Mouse (Mus musculus): Measurements from ENCODE around the gene Gm21887.
"Not testable (repeated sequence)": the region's sequence is repeated elsewhere in the genome, so short reads cannot be mapped to it uniquely, and the experiment has no call there.

GRCm38 (mm10) chrX:169995909-169996521, 13.4 kb upstream of the Gm21887 start:
- TF ChIP-seq USF2 (conservative IDR thresholded peaks at IDR 0.05; ENCODE audit: low read depth, low read length); IRF4 (IDR thresholded peaks at IDR 0.05; ENCODE audit: low read depth, low read length); ZC3H11A (IDR thresholded peaks at IDR 0.05; ENCODE audit: low read depth, low read length); ETS1 (conservative IDR thresholded peaks at IDR 0.05; ENCODE audit: low read depth, low read length); MXI1 (IDR thresholded peaks at IDR 0.05; ENCODE audit: low read depth, low read length); SMC3 (IDR thresholded peaks at IDR 0.05; ENCODE audit: low read depth, low read length); CTCF (conservative IDR thresholded peaks at IDR 0.05 in 1 of 2, IDR thresholded peaks at IDR 0.05 in 1 of 2; ENCODE audit: low read depth in 2 of 2, low read length in 2 of 2); MEF2A (IDR thresholded peaks at IDR 0.05; ENCODE audit: borderline replicate concordance, low read depth, low read length); MAX (IDR thresholded peaks at IDR 0.05; ENCODE audit: low read length); E2F4 (IDR thresholded peaks at IDR 0.05; ENCODE audit: insufficient replicate concordance, low read depth, low read length): not testable (repeated sequence)
